Mouse (Mus musculus) olfactory bulb, adult 2 months (tissue): ENCODE measurements at regions not wholly inside any gene's neighbourhood (a gene's known extent, or its start where the extent isn't known, plus 50 kb on each side); places are given as distances from the start of the nearest gene placed in this dataset.

ENCODE experiments used
- H3K27ac ChIP-seq: fragments of 200-500 bp; 2 replicates; pipeline ENCODE4 v1.5.1; 2012; ENCODE audit warnings: low read depth, low read length; ENCODE audit not compliant: insufficient read depth
- H3K4me1 ChIP-seq: fragments of 200-500 bp; 2 replicates; pipeline ENCODE4 v1.6.1; 2012; ENCODE audit warnings: low read length; ENCODE audit not compliant: control insufficient read depth, insufficient read depth
- H3K4me3 ChIP-seq: fragments of 200-500 bp; 2 replicates; pipeline ENCODE4 v1.5.1; 2012; ENCODE audit warnings: mild to moderate bottlenecking, low read depth, low read length, moderate library complexity; ENCODE audit not compliant: insufficient read depth
- CTCF ChIP-seq: fragments of 200-500 bp; IDR thresholded peaks from 2 replicates; pipeline ENCODE4 v1.5.1; 2012; ENCODE audit warnings: low read depth, mild to moderate bottlenecking, low read length, moderate library complexity; ENCODE audit not compliant: insufficient read depth
- POLR2A ChIP-seq: fragments of 200-500 bp; IDR thresholded peaks from 2 replicates; pipeline ENCODE4 v1.6.1; 2012; ENCODE audit warnings: mild to moderate bottlenecking, low read depth, low read length, moderate library complexity; ENCODE audit not compliant: insufficient read depth
- WGBS: fragments of 180-500 bp; shearing (Covaris S2); methylation state at CpG from one replicate; pipeline ENCODE4 v1.1.7; 2018; 5-methylcytosine and 5-hydroxymethylcytosine counted together

GRCm38 (mm10) chr8:26848098-26848772 is 128.9 kb upstream of the Zfp703 start:
- TF ChIP-seq CTCF = no peak
- TF ChIP-seq POLR2A = no peak
- Histone ChIP-seq H3K4me1 (peaks cover 9% of the 10 kb centered on the region), H3K4me3 (no peak overlapping the region), H3K27ac (no peak overlapping the region)
- 53% methylated on average over 17 of the region's 17 CpGs for WGBS

- Histone ChIP-seq H3K4me1 (peaks cover 9% of the 10 kb centered on the region), H3K4me3 (no peak overlapping the region), H3K27ac (no peak overlapping the region)
- TF ChIP-seq POLR2A (no peak), CTCF (no peak)
- 85% methylated on average over 19 of the region's 19 CpGs for WGBS
Observed at GRCm38 (mm10) chr8:26848955-26849684, 128.0 kb upstream of the Zfp703 start.

- H3K4me3 ChIP-seq = no peak overlapping the region
- WGBS = 87% methylated on average over 18 of the region's 18 CpGs
- H3K27ac ChIP-seq = no peak overlapping the region
- TF ChIP-seq CTCF (no peak), POLR2A (no peak)
- H3K4me1 ChIP-seq = peaks cover 9% of the 10 kb centered on the region
Observed at GRCm38 (mm10) chr8:26851871-26852800, 125.0 kb upstream of the Zfp703 start.

GRCm38 (mm10) chr8:26852921-26853320 is 124.2 kb upstream of the Zfp703 start:
- Histone ChIP-seq H3K4me1 (peaks cover 9% of the 10 kb centered on the region), H3K4me3 (no peak overlapping the region), H3K27ac (no peak overlapping the region)
- WGBS = 64% methylated on average over 8 of the region's 8 CpGs
- TF ChIP-seq CTCF (no peak), POLR2A (no peak)

- no peak overlapping the region for H3K4me3 ChIP-seq
- WGBS = 84% methylated on average over 12 of the region's 12 CpGs
- H3K27ac ChIP-seq = no peak overlapping the region
- TF ChIP-seq CTCF (no peak), POLR2A (no peak)
- H3K4me1 ChIP-seq = no peaks in the 10 kb centered on the region
Observed at GRCm38 (mm10) chr8:26854557-26855238, 122.4 kb upstream of the Zfp703 start.

GRCm38 (mm10) chr8:26855256-26855655 is 121.9 kb upstream of the Zfp703 start:
- 82% methylated on average over 6 of the region's 6 CpGs for WGBS
- Histone ChIP-seq H3K27ac (no peak overlapping the region), H3K4me1 (no peaks in the 10 kb centered on the region), H3K4me3 (no peak overlapping the region)
- TF ChIP-seq POLR2A = no peak
- no peak for TF ChIP-seq CTCF

GRCm38 (mm10) chr8:26864571-26864970 is 112.6 kb upstream of the Zfp703 start:
- no peaks in the 10 kb centered on the region for H3K4me1 ChIP-seq
- H3K4me3 ChIP-seq = no peak overlapping the region
- no peak overlapping the region for H3K27ac ChIP-seq
- TF ChIP-seq POLR2A (no peak), CTCF (no peak)
- WGBS = 90% methylated on average over 2 of the region's 2 CpGs

GRCm38 (mm10) chr8:26864971-26865370 is 112.2 kb upstream of the Zfp703 start:
- WGBS = 88% methylated on average over 10 of the region's 10 CpGs
- H3K4me1 ChIP-seq = no peaks in the 10 kb centered on the region
- H3K27ac ChIP-seq = no peak overlapping the region
- H3K4me3 ChIP-seq = no peak overlapping the region
- no peak for TF ChIP-seq POLR2A
